Mouse (Mus musculus) heart, postnatal 10 days (tissue): ENCODE measurements around the gene Epha2. TPM values are rescaled to one million over a fixed set of nuclear protein-coding genes. Genes with fewer than 3 reads are reported as not detected.

Experiments used
- DNase-seq, 2 experiments: peaks; one replicate each; pipeline ENCODE4 v3.0.0; 2021
- intact Hi-C: fragments of 180-260 bp; cut with DNase I; formaldehyde crosslinking; loops from one replicate; pipeline ENCODE4 v1.15.1; 2025
- total RNA-seq, 2 experiments: library from RNA; stranded (reverse); gene quantifications; 2 replicates each; pipeline ENCODE4 v1.2.3; 2021

Gene Epha2
- total RNA-seq, 2 experiments from 2014 or later: 8.1 TPM

DNA sequence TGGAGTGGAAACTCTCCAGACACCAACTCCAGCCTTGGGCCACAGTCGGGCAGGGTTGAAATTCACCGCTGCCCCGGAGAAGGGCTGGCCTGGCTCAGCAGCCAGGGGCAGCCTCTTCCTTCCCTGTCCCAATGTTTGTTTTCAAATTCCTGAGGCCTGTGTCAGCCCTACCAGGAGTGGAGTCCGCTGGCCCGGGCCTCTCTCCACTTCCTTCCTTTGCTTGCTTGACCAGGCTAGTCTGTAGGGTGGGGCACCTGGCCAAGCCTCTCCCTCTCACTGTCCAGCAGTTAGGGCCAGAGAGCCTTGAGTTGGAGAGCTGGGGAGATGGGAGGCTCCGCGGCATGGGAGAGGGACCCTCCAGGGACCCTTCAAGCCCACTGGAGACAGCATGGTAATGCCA is 22.9 kb upstream of the Epha2 start:
- peak; percentile 88 to 89 for DNase-seq
- intact Hi-C loops: loop anchor here (5.0 kb wide), 1 partner anchor 34 kb away; no protein-coding TSS in a partner anchor

DNA sequence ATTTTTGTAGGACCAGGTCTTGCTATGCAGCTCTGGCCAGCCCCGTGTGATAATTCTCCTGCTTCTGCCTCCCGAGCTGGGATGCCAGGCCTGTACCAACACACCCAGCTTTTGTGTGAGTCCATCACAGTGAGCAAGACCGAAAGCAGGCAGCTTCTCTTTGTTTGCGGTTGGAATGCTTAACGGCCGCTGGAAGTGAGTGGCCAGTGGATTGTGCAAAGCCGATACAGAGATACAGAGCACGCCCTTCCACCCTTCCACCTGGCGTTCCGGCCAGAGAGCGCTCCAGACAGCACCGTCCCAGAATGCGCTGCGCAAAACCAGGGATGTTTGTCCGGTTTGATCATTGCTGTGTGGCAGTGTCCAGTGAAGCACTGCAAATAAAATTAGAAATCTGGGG is 21.7 kb upstream of the Epha2 start:
- intact Hi-C loops: loop anchor here (5.0 kb wide), 1 partner anchor 33 kb away; no protein-coding TSS in a partner anchor
- peak in 1 of 2 experiments; percentile 31 for DNase-seq

DNA sequence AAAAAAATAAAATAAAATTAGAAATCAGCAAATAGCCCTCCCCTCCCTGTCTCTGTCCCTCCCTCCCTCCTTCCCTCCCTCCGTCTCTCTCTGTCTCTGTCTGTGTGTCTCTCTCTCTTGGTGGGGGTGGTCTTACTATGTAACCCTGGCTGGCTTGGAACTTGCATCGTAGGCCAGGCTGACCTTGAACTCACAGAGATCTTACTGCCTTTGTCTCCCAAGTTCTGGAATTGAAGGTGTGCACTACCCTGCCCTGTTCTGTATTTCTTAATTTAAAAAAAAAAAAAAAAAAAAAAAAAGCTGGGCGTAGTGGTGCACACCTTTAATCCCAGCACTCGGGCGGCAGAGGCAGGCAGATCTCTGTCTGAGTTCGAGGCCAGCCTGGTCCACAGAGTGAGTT is 21.3 kb upstream of the Epha2 start:
- DNase-seq: no peak
- intact Hi-C loops: loop anchor here (2.0 to 5.0 kb wide), 2 partner anchors 19 to 33 kb away; no protein-coding TSS in a partner anchor

DNA sequence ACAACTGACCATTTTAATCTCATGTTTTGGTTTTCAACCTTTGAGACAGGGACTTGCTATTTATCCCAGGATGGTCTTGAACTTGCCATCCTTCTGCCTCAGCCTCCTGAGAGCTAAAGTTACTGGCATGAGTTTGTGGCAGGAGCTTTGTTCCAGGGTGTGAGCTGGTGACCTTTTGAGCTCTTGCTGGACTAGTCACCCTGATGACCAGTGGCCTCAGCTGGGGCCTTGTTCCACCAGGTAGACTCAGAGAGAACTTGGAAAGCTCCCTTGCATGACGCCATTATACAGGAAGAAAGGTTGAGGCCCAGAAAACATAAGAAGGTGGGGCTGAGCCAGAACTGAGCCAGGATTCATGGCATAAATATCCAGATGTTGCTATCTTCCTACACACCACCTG is 20.6 kb upstream of the Epha2 start:
- intact Hi-C loops: loop anchor here (2.0 kb wide), 1 partner anchor 18 kb away; no protein-coding TSS in a partner anchor
- no peak for DNase-seq

DNA sequence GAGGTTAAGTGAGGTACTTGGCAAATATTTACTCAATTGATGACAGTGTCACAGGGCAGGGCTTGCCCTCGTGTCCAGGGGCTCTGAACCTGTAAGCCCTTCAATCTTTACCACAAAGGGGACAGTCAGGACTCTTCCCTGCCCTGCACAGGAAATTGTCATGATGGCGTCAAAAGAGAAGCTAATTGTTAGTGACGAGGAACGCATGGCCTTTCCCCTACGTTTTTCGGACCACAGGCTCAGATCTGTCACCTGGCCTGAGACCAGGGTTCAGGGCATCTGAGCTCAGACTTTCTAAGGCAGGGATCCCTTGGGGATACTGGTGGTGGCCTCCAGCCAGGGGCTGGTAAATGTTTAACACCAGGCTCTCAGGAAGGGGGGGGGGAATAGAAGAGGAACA is 19.9 kb upstream of the Epha2 start:
- intact Hi-C loops: loop anchor here (2.0 kb wide), 1 partner anchor 18 kb away; no protein-coding TSS in a partner anchor
- DNase-seq: peak; percentile 38 to 47

GRCm38 (mm10) chr4:141281578-141281977 is 19.5 kb upstream of the Epha2 start:
- no peak for DNase-seq
- intact Hi-C loops: loop anchor here (2.0 kb wide), 1 partner anchor 17 kb away; no protein-coding TSS in a partner anchor

DNA sequence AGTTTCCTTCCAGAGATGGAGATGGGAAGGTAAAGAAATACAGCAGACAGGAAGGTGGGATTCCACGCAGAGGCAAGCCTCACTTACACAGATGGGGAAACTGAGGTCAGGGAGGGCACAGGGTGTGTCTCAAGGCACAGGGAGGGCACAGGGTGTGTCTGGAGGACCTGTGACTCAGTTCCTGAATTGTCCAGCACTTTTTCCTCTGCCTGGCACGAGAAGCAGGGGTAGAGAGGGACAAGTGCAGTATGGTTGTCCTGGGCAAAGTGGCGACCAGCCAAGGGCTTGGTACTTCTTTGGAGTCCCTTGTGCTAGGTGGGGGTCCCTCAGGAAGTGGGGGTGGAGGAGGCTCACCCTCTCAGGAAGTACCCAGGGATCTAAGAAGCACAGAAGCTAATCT is 19.0 kb upstream of the Epha2 start:
- intact Hi-C loops: no loop called here
- no peak for DNase-seq

GRCm38 (mm10) chr4:141282623-141283022 is 18.4 kb upstream of the Epha2 start:
- DNase-seq: no peak
- intact Hi-C loops: no loop called here

GRCm38 (mm10) chr4:141283176-141283878 is 17.7 kb upstream of the Epha2 start:
- intact Hi-C loops: no loop called here
- no peak for DNase-seq

- intact Hi-C loops: no loop called here
- DNase-seq: no peak
Measured at GRCm38 (mm10) chr4:141283879-141284411, 17.1 kb upstream of the Epha2 start.

DNA sequence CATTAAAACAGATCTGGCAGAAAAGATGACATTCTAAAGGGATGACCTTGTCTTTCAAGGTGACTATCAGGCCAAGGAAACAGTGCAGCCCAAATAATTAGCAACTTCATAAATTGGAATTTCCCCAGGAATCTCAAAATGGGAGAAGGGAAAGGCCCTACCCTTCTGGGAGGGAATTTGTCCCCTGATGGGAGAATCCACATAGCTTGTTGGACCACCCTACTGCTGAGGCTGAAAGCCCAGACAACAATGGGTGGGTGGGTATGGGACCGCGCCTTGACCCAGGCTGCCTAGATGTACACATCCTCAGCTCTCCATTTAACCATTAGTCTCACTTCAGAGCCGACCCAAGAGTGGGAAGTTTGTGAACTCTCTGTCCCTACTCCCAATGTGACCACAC is 16.6 kb upstream of the Epha2 start:
- DNase-seq: no peak
- intact Hi-C loops: no loop called here

DNA sequence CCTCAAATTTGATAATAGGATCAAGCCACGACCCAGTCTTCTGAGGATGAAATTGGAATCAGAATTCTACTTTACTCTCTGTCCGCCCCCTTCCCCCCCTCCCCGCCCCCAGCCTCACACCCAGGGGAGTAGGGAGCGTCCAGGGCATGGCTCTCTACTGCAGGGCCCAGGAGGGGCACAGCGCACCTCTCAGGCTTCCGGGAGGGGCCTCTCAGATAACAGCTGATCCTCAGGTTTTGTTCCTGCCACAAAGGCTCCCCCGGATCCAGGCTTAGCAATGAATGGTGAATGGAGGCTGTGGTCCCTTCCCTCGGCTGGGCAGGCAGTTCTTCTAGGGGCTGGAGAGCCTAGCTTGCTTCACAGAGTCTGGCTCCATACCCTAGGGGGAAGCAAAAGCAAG is 15.9 kb upstream of the Epha2 start:
- DNase-seq: no peak
- intact Hi-C loops: no loop called here

GRCm38 (mm10) chr4:141286860-141287517 is 14.1 kb upstream of the Epha2 start:
- intact Hi-C loops: no loop called here
- DNase-seq: no peak

DNA sequence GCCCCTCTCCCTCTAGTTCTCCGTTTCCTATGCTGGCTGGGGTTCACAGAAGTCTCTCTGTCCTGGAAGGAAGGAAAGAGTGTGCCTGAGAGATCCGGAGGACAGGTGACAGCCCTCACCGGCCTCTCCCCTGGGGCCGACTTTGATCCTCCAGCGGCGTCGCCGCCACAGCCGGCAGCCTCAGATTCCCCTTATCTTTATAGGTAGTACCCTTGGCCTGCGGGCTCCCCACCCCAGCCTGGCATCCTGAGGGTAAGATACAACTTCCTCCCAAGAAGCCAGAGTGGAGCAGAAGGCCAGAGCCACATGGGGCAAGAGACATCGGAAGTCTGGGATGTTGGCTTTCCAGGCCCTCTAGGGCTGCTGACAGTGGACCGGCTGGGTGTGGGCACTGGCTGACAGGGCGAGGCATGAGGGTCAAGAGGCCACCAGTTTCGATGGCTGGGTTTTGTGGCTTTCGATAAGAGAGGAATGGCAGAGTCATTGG is 13.5 kb upstream of the Epha2 start:
- no peak for DNase-seq
- intact Hi-C loops: no loop called here

- intact Hi-C loops: no loop called here
- no peak for DNase-seq
Measured at GRCm38 (mm10) chr4:141288152-141288551, 12.9 kb upstream of the Epha2 start.

- intact Hi-C loops: no loop called here
- no peak for DNase-seq
Measured at GRCm38 (mm10) chr4:141291571-141292375, 9.3 kb upstream of the Epha2 start.

- no peak for DNase-seq
- intact Hi-C loops: no loop called here
Measured at GRCm38 (mm10) chr4:141295774-141296186, 5.3 kb upstream of the Epha2 start.

- intact Hi-C loops: loop anchor here (2.0 kb wide), 1 partner anchor 17 kb away; no protein-coding TSS in a partner anchor
- no peak for DNase-seq
Measured at GRCm38 (mm10) chr4:141297934-141298333, 3.1 kb upstream of the Epha2 start.

GRCm38 (mm10) chr4:141299356-141299755 is 1.7 kb upstream of the Epha2 start:
- DNase-seq: no peak

GRCm38 (mm10) chr4:141300196-141300595 is 844 bp upstream of the Epha2 start:
- DNase-seq: no peak
- intact Hi-C loops: no loop called here

More at GRCm38 (mm10) chr4:141299356-141299755, 1.7 kb upstream of the Epha2 start:
- intact Hi-C loops: loop anchor here (2.0 kb wide), 1 partner anchor 19 kb away; no protein-coding TSS in a partner anchor
